Mouse (Mus musculus) intestine, embryonic 16.5 days (tissue): Measurements from ENCODE around the gene Arid3b. TPM values are rescaled to one million over a fixed set of nuclear protein-coding genes. Genes with fewer than 3 reads are reported as not detected.
A peak's percentile ranks its signal among the peaks of the same experiment; 100 is the strongest.

Experiments
- ATAC-seq: fragments of 200-750 bp; cut with Nextera tagmentation; 2 replicates; pipeline ENCODE4 v1.8.0; 2017; ENCODE audit warnings: moderate TSS enrichment, moderate library complexity
- H3K27ac ChIP-seq: fragments of 300-500 bp; sonication (generic); 2 replicates; pipeline ENCODE4 v1.5.1; 2014; ENCODE audit warnings: mild to moderate bottlenecking, low read length
- H3K27me3 ChIP-seq: fragments of 300-500 bp; sonication (generic); replicated peaks from 2 replicates; pipeline ENCODE4 v1.6.1; 2014; ENCODE audit warnings: low read length, control low read depth, mixed read lengths; ENCODE audit not compliant: control insufficient read depth, insufficient read depth
- H3K36me3 ChIP-seq: fragments of 300-500 bp; sonication (generic); 2 replicates; pipeline ENCODE4 v1.6.1; 2014; ENCODE audit warnings: low read length, control low read depth; ENCODE audit not compliant: control insufficient read depth, insufficient read depth
- H3K4me1 ChIP-seq: fragments of 300-500 bp; sonication (generic); 2 replicates; pipeline ENCODE4 v1.6.1; 2014; ENCODE audit warnings: low read length, control low read depth, mixed read lengths; ENCODE audit not compliant: control insufficient read depth, insufficient read depth
- H3K4me2 ChIP-seq: fragments of 300-500 bp; sonication (generic); 2 replicates; pipeline ENCODE4 v1.6.1; 2014; ENCODE audit warnings: low read depth, low read length, control low read depth
- H3K4me3 ChIP-seq: fragments of 300-500 bp; sonication (generic); 2 replicates; pipeline ENCODE4 v1.5.1; 2014; ENCODE audit warnings: mild to moderate bottlenecking, low read length
- H3K9ac ChIP-seq: fragments of 300-500 bp; sonication (generic); 2 replicates; pipeline ENCODE4 v1.6.1; 2014; ENCODE audit warnings: low read depth, low read length
- H3K9me3 ChIP-seq: fragments of 300-500 bp; sonication (generic); 2 replicates; pipeline ENCODE4 v1.6.1; 2016; ENCODE audit warnings: low read length, control low read depth; ENCODE audit not compliant: control insufficient read depth
- WGBS: fragments of 180-500 bp; shearing (Covaris S2); extraction: QIAGEN DNeasy Blood & Tissue Kit; methylation state at CpG from one replicate; pipeline ENCODE4 v1.1.7; 2014; 5-methylcytosine and 5-hydroxymethylcytosine counted together
- polyA plus RNA-seq: library from polyadenylated mRNA; unstranded; fragments of >200 nt; fragmentation: Nextera tagmentation; extraction: Ambion mirVana; gene quantifications from 2 replicates; pipeline ENCODE4 v1.2.1, GENCODE M21; 2015

Arid3b gene
- polyA plus RNA-seq, 1 experiment from 2014 or later = 7.5 TPM

GRCm38 (mm10) chr9:57833762-57834471 is 2.7 kb downstream of the Arid3b start:
- no peak overlapping the region for H3K27ac ChIP-seq
- H3K4me1 ChIP-seq = peaks cover 25% of the 10 kb centered on the region

GRCm38 (mm10) chr9:57831267-57832082 is 5.1 kb downstream of the Arid3b start:
- peaks cover 7% of the 10 kb centered on the region; the same call in 1 of the 2 replicates for H3K27me3 ChIP-seq
- 5% methylated on average over 24 of the region's 24 CpGs for WGBS
- no peaks in the 10 kb centered on the region for H3K36me3 ChIP-seq
- H3K4me1 ChIP-seq = peaks cover 21% of the 10 kb centered on the region
- H3K9me3 ChIP-seq = no peaks in the 10 kb centered on the region
- ATAC-seq = peak; percentile 97
- H3K9ac ChIP-seq = no peak overlapping the region
- peak overlapping the region; percentile 8 for H3K4me3 ChIP-seq
- peak overlapping the region; percentile 39 for H3K4me2 ChIP-seq
- H3K27ac ChIP-seq = peak overlapping the region; percentile 55

More at GRCm38 (mm10) chr9:57833762-57834471, 2.7 kb downstream of the Arid3b start:
- no peaks in the 10 kb centered on the region for H3K9me3 ChIP-seq
- no peak for ATAC-seq
- no peak overlapping the region for H3K4me3 ChIP-seq
- H3K27me3 ChIP-seq = peaks cover 7% of the 10 kb centered on the region; the same call in 1 of the 2 replicates
- H3K9ac ChIP-seq = no peak overlapping the region
- no peak overlapping the region for H3K4me2 ChIP-seq
- no peaks in the 10 kb centered on the region for H3K36me3 ChIP-seq
- 86% methylated on average over 9 of the region's 9 CpGs for WGBS

GRCm38 (mm10) chr9:57829812-57830557 is 6.6 kb downstream of the Arid3b start:
- Histone ChIP-seq H3K4me1 (peaks cover 18% of the 10 kb centered on the region), H3K4me3 (no peak overlapping the region), H3K27me3 (peaks cover 7% of the 10 kb centered on the region; the same call in 1 of the 2 replicates), H3K36me3 (no peaks in the 10 kb centered on the region), H3K9me3 (no peaks in the 10 kb centered on the region), H3K27ac (no peak overlapping the region), H3K4me2 (no peak overlapping the region), H3K9ac (no peak overlapping the region)
- 68% methylated on average over 6 of the region's 6 CpGs for WGBS
- no peak for ATAC-seq

- no peak overlapping the region for H3K9ac ChIP-seq
- no peak overlapping the region for H3K4me2 ChIP-seq
- H3K27me3 ChIP-seq = no peaks in the 10 kb centered on the region
- no peak for ATAC-seq
- H3K4me3 ChIP-seq = no peak overlapping the region
- H3K36me3 ChIP-seq = no peaks in the 10 kb centered on the region
- no peaks in the 10 kb centered on the region for H3K9me3 ChIP-seq
- 100% methylated on average over 1 of the region's 1 CpGs for WGBS
- no peak overlapping the region for H3K27ac ChIP-seq
- H3K4me1 ChIP-seq = peaks cover 2% of the 10 kb centered on the region; the same call in 1 of the 2 replicates
These were observed 13.2 kb downstream of the Arid3b start for GRCm38 (mm10) chr9:57823397-57823796.

- Histone ChIP-seq H3K9me3 (no peaks in the 10 kb centered on the region), H3K4me2 (no peak overlapping the region), H3K27ac (no peak overlapping the region), H3K36me3 (no peaks in the 10 kb centered on the region), H3K4me3 (no peak overlapping the region), H3K27me3 (no peaks in the 10 kb centered on the region), H3K9ac (no peak overlapping the region), H3K4me1 (peaks cover 8% of the 10 kb centered on the region)
- ATAC-seq = no peak
- 59% methylated on average over 13 of the region's 13 CpGs for WGBS
These were observed 13.8 kb downstream of the Arid3b start for GRCm38 (mm10) chr9:57822812-57823211.

GRCm38 (mm10) chr9:57820186-57821080 is 16.2 kb downstream of the Arid3b start:
- no peaks in the 10 kb centered on the region for H3K27me3 ChIP-seq
- H3K9ac ChIP-seq = no peak overlapping the region
- H3K27ac ChIP-seq = no peak overlapping the region
- no peaks in the 10 kb centered on the region for H3K36me3 ChIP-seq
- H3K4me3 ChIP-seq = no peak overlapping the region
- no peaks in the 10 kb centered on the region for H3K9me3 ChIP-seq
- no peak overlapping the region for H3K4me2 ChIP-seq
- WGBS = 60% methylated on average over 16 of the region's 16 CpGs
- H3K4me1 ChIP-seq = peaks cover 17% of the 10 kb centered on the region
- ATAC-seq = no peak

- Histone ChIP-seq H3K4me1 (peaks cover 31% of the 10 kb centered on the region), H3K9ac (no peak overlapping the region), H3K36me3 (no peaks in the 10 kb centered on the region), H3K9me3 (no peaks in the 10 kb centered on the region), H3K27me3 (no peaks in the 10 kb centered on the region), H3K4me3 (no peak overlapping the region), H3K4me2 (no peak overlapping the region), H3K27ac (no peak overlapping the region)
- WGBS = 11% methylated on average over 6 of the region's 6 CpGs
- ATAC-seq = peak; percentile 65; the same call in 1 of the 2 replicates
These were observed 19.3 kb downstream of the Arid3b start for GRCm38 (mm10) chr9:57817220-57817667.

- no peak overlapping the region for H3K27ac ChIP-seq
- no peak overlapping the region for H3K4me2 ChIP-seq
- ATAC-seq = no peak
- H3K36me3 ChIP-seq = no peaks in the 10 kb centered on the region
- no peaks in the 10 kb centered on the region for H3K9me3 ChIP-seq
- H3K9ac ChIP-seq = no peak overlapping the region
- H3K4me3 ChIP-seq = no peak overlapping the region
- no peaks in the 10 kb centered on the region for H3K27me3 ChIP-seq
- H3K4me1 ChIP-seq = peaks cover 31% of the 10 kb centered on the region
- 27% methylated on average over 3 of the region's 3 CpGs for WGBS
These were observed 21.7 kb downstream of the Arid3b start for GRCm38 (mm10) chr9:57814866-57815265.
